Mouse (Mus musculus): ENCODE measurements around the gene Gse1. TPM values are rescaled to one million over a fixed set of nuclear protein-coding genes. Genes with fewer than 3 reads are reported as not detected.
A peak's percentile ranks its signal among the peaks of the same experiment; 100 is the strongest.

Gene Gse1
- polyA plus RNA-seq, 1 experiment = 70.4 TPM

GRCm38 (mm10) chr8:120421638-120422037, 193.4 kb downstream of the Gse1 start:
- peak; percentile 54 for DNase-seq (ENCODE audit: low read depth)
- no peak for TF ChIP-seq POLR2A (IDR thresholded peaks at IDR 0.05; ENCODE audit: borderline replicate concordance, extremely low read depth, insufficient read depth, insufficient read length, poor library complexity, severe bottlenecking)
- TF ChIP-seq CTCF (IDR thresholded peaks at IDR 0.05; ENCODE audit: borderline replicate concordance, extremely low read depth, insufficient read depth, insufficient read length) = no peak

GRCm38 (mm10) chr8:120422236-120422635, 194.0 kb downstream of the Gse1 start:
- no peak for DNase-seq (ENCODE audit: low read depth)
- no peak for TF ChIP-seq POLR2A (IDR thresholded peaks at IDR 0.05; ENCODE audit: borderline replicate concordance, extremely low read depth, insufficient read depth, insufficient read length, poor library complexity, severe bottlenecking)
- TF ChIP-seq CTCF (IDR thresholded peaks at IDR 0.05; ENCODE audit: borderline replicate concordance, extremely low read depth, insufficient read depth, insufficient read length) = no peak

GRCm38 (mm10) chr8:120423576-120423975, 195.3 kb downstream of the Gse1 start:
- peak; percentile 60 for DNase-seq (ENCODE audit: low read depth)
- TF ChIP-seq CTCF (IDR thresholded peaks at IDR 0.05; ENCODE audit: borderline replicate concordance, extremely low read depth, insufficient read depth, insufficient read length) (no peak), POLR2A (IDR thresholded peaks at IDR 0.05; ENCODE audit: borderline replicate concordance, extremely low read depth, insufficient read depth, insufficient read length, poor library complexity, severe bottlenecking) (no peak)

- TF ChIP-seq POLR2A (IDR thresholded peaks at IDR 0.05; ENCODE audit: borderline replicate concordance, extremely low read depth, insufficient read depth, insufficient read length, poor library complexity, severe bottlenecking) = no peak
- no peak for TF ChIP-seq CTCF (IDR thresholded peaks at IDR 0.05; ENCODE audit: borderline replicate concordance, extremely low read depth, insufficient read depth, insufficient read length)
- no peak for DNase-seq (ENCODE audit: low read depth)
Measured at GRCm38 (mm10) chr8:120424829-120425198, 196.6 kb downstream of the Gse1 start.

- peak; percentile 98 for DNase-seq (ENCODE audit: low read depth)
- TF ChIP-seq CTCF (IDR thresholded peaks at IDR 0.05; ENCODE audit: borderline replicate concordance, extremely low read depth, insufficient read depth, insufficient read length) = no peak
- no peak for TF ChIP-seq POLR2A (IDR thresholded peaks at IDR 0.05; ENCODE audit: borderline replicate concordance, extremely low read depth, insufficient read depth, insufficient read length, poor library complexity, severe bottlenecking)
Measured at GRCm38 (mm10) chr8:120425199-120425941, 197.1 kb downstream of the Gse1 start.

- TF ChIP-seq POLR2A (IDR thresholded peaks at IDR 0.05; ENCODE audit: borderline replicate concordance, extremely low read depth, insufficient read depth, insufficient read length, poor library complexity, severe bottlenecking) (no peak), CTCF (IDR thresholded peaks at IDR 0.05; ENCODE audit: borderline replicate concordance, extremely low read depth, insufficient read depth, insufficient read length) (no peak)
Measured at GRCm38 (mm10) chr8:120426105-120426504, 197.8 kb downstream of the Gse1 start.

GRCm38 (mm10) chr8:120426622-120427385, 198.5 kb downstream of the Gse1 start:
- peak; percentile 88 for DNase-seq (ENCODE audit: low read depth)
- no peak for TF ChIP-seq CTCF (IDR thresholded peaks at IDR 0.05; ENCODE audit: borderline replicate concordance, extremely low read depth, insufficient read depth, insufficient read length)
- no peak for TF ChIP-seq POLR2A (IDR thresholded peaks at IDR 0.05; ENCODE audit: borderline replicate concordance, extremely low read depth, insufficient read depth, insufficient read length, poor library complexity, severe bottlenecking)

More at GRCm38 (mm10) chr8:120426105-120426504, 197.8 kb downstream of the Gse1 start:
- no peak for DNase-seq (ENCODE audit: low read depth)

- no peak for DNase-seq (ENCODE audit: low read depth)
- no peak for TF ChIP-seq POLR2A (IDR thresholded peaks at IDR 0.05; ENCODE audit: borderline replicate concordance, extremely low read depth, insufficient read depth, insufficient read length, poor library complexity, severe bottlenecking)
- TF ChIP-seq CTCF (IDR thresholded peaks at IDR 0.05; ENCODE audit: borderline replicate concordance, extremely low read depth, insufficient read depth, insufficient read length) = no peak
Measured at GRCm38 (mm10) chr8:120428492-120428891, 200.2 kb downstream of the Gse1 start.

- TF ChIP-seq POLR2A (IDR thresholded peaks at IDR 0.05; ENCODE audit: borderline replicate concordance, extremely low read depth, insufficient read depth, insufficient read length, poor library complexity, severe bottlenecking) (no peak), CTCF (IDR thresholded peaks at IDR 0.05; ENCODE audit: borderline replicate concordance, extremely low read depth, insufficient read depth, insufficient read length) (no peak)
- no peak for DNase-seq (ENCODE audit: low read depth)
Measured at GRCm38 (mm10) chr8:120429116-120429515, 200.9 kb downstream of the Gse1 start.

GRCm38 (mm10) chr8:120431042-120431441, 202.8 kb downstream of the Gse1 start:
- DNase-seq (ENCODE audit: low read depth) = peak; percentile 58
- TF ChIP-seq POLR2A (IDR thresholded peaks at IDR 0.05; ENCODE audit: borderline replicate concordance, extremely low read depth, insufficient read depth, insufficient read length, poor library complexity, severe bottlenecking) (no peak), CTCF (IDR thresholded peaks at IDR 0.05; ENCODE audit: borderline replicate concordance, extremely low read depth, insufficient read depth, insufficient read length) (no peak)

GRCm38 (mm10) chr8:120432438-120432837, 204.2 kb downstream of the Gse1 start:
- DNase-seq (ENCODE audit: low read depth) = no peak
- no peak for TF ChIP-seq POLR2A (IDR thresholded peaks at IDR 0.05; ENCODE audit: borderline replicate concordance, extremely low read depth, insufficient read depth, insufficient read length, poor library complexity, severe bottlenecking)
- TF ChIP-seq CTCF (IDR thresholded peaks at IDR 0.05; ENCODE audit: borderline replicate concordance, extremely low read depth, insufficient read depth, insufficient read length) = no peak

All from brain, embryonic 14.5 days (tissue).